19 mouse cellular contexts compared by ENCODE assay signal in the genomic region with DNA sequence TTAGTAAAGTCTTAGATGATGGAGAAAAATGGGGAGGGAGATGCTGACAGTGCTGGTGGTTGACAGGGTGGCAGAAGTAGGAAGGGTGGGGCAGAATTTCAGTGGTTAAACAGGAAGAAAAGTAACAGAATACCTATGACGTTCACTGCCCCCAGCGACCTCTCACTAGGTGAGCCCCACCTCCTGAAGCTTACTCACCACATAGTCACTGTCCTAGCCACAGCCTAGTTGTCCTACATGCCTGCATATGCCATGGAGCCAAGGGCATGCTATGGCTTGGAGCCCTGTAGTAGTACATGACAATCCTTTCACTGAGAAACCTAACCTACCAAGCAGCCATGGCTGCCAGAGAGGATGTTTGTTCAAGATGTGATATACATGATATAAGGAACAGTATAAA.
"Had no signal": no experiment of that assay in that cellular context is flagged by ENCODE, and none has a peak within 500 bp of the region (broad histone marks: within the 10 kb centered on the region; RNA-seq: fewer than 3 reads in every experiment).

No protein-coding gene starts in this region.

- ATAC-seq: midbrain, embryonic 13.5 days; midbrain, embryonic 16.5 days had no signal

- H3K4me1 ChIP-seq: megakaryocyte, embryonic 14.5 days; midbrain, embryonic 13.5 days; neural tube, embryonic 15.5 days had no signal

- H3K36me3 ChIP-seq: midbrain, embryonic 13.5 days; neural tube, embryonic 13.5 days; neural tube, embryonic 15.5 days had no signal

- H3K27ac ChIP-seq: midbrain, embryonic 13.5 days; neural tube, embryonic 13.5 days; neural tube, embryonic 15.5 days had no signal

- H3K27me3 ChIP-seq: megakaryocyte, embryonic 14.5 days; midbrain, embryonic 13.5 days; neural tube, embryonic 13.5 days; neural tube, embryonic 15.5 days had no signal

- H3K4me3 ChIP-seq: megakaryocyte, embryonic 14.5 days; midbrain, embryonic 13.5 days; myocyte; neural tube, embryonic 13.5 days; neural tube, embryonic 15.5 days had no signal

- H3K9me3 ChIP-seq: neural tube, embryonic 13.5 days; neural tube, embryonic 15.5 days had no signal

- H3K9ac ChIP-seq: lung, embryonic 14.5 days; midbrain, embryonic 13.5 days; neural tube, embryonic 13.5 days; neural tube, embryonic 15.5 days had no signal

- DNase-seq: lung, adult 18-20 months; lung, postnatal 10 days; lung, postnatal 4 days; retina, postnatal 1 day; right cerebral cortex, adult 18-20 months; right cerebral cortex, postnatal 25 days; right cerebral cortex, postnatal 4 days; spleen, adult 18-20 months; thymus, adult 2 months; thymus, postnatal 25 days; thymus, postnatal 4 days had no signal

- H3K4me2 ChIP-seq: lung, embryonic 14.5 days; midbrain, embryonic 11.5 days; midbrain, embryonic 13.5 days; neural tube, embryonic 13.5 days; neural tube, embryonic 15.5 days had no signal
